Mouse (Mus musculus): ENCODE measurements at regions not wholly inside any gene's neighbourhood (a gene's known extent, or its start where the extent isn't known, plus 50 kb on each side); places are given as distances from the start of the nearest gene placed in this dataset.

DNA sequence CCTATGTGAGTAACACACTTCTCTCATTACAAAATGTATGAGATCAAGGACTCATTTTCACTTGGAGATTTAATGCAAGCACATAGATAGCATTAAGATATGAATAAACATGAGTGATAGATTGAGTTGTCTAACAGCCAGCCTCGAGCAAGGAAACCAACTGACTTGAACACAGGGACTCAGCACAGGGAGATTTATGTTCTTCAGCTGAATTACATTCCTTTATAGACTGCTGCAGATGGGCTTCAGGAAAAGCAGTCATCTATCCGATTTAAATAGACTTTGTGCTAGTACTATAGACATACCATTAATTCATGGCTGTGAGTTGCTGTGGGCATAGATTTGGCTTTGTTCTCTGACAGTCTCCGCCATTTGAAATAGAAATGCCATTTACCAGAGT, 661.9 kb downstream of the Cenpc1 start:
- no peak for DNase-seq

DNA sequence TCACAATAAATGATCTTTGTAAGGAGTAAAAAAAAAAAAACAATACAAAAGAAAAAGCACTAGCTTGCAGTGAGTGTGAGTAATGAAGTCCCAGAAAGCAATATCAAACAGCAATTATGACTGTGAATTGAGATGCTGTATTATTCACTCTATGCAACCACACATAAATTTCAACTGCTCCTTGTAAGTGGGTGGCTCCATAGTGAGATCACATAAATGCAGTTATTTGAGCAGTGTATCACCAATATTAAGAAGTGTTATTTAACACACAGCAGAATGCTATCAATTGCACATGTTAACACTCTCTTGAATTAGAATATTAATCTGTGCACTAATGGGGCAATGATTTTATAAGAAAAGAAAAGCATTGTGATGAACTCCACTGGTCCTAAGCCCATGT, 705.0 kb downstream of the Cenpc1 start:
- DNase-seq: no peak

DNA sequence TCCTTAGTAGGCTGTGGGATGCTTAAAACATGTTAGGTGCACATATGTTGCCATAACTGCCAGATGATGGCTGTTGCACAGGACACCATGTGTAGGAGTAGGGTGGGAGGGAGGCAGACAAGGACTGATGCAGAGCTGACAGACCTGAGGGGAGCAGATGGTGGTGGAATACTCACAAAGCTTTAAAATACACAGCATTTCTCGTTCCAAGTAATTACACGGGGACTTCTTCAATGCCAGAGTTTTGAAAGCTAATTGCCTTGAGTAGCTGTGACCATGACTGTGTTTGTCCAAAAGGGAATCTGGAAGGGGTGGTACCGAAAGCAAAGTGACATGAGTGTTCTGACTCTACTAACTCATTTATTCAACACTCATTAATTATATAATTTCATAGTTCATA, 718.6 kb downstream of the Cenpc1 start:
- peak; percentile 82 for DNase-seq

DNA sequence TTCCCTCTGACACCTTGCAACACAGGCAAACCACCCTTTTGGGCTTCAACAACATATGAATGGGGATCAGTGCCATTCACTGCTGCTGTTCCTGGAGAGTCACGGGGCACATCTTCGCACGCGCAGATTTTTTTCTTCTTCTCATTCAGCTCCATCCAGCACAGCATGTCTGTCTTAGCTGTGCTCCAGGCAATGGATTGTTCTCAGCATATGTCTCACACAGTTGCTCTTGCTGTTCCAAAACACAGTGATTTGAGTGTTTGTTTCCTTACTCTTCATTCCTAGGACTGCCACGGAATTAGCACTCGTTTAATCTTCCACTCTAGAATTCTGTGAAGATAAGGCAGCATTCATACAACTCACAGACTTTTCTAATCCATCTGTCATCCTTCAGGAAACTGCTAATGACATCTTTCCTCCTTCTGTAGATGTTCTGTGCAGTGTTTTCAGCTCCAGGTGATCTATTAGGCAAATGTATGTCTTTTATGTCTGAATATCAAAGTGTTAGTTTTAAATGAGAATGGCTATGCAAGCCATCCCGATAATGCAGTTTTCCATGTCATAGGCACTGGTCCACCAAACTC, 719.2 kb downstream of the Cenpc1 start:
- DNase-seq: peak; percentile 66

DNA sequence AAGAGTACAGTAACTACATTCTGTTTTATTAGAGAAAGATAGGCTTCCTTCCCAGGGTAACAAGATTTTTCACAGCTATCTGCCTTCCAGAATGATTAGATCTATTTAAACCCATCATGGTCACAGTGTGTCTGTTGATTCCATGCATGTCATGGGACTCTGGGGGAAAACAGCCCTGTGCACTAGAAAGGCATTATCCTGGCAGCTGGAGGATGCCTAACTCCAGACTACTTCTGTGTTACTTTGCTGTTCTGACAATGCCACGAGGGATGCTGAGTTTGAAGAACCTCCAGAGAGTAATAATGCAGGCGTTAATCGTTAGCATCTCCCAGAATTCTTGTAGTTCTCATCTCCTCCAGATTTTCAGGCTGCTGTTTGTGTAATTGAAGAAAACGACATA, 724.0 kb downstream of the Cenpc1 start:
- DNase-seq: no peak

DNA sequence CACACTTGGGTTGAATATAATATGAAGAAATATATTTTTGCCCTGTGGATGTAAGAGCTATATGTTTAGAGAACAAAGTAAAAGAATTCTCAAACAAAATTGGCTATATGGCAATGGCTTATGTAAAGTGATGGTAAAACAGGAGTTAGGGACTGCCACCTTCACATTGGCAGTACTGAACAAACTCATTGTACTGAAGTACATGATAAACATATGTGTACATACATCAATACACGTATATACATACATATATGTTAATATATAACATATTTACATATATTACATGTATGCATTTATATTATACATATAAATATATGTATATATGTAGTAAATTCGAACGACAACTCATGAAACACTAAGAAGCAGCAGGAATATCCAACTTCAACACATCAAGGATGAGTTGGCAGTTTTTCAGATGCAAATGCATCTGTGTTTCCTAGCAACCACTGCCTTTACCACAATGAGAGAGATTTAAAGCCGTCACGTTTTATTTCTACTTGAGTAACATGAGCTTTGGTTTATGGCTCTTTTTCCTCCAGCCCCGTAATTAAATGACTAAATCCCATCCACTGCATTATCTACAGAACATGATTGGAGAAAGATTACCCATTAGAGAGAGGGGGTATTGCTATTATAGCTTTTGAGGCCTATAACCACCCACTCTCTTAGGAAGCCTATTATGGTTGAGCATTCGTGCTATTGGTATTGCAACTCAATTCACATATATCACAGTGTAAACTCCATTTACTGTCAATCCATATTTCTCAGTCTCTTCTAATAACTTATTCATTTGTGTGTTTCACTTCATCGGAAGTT, 727.5 kb downstream of the Cenpc1 start:
- DNase-seq: peak; percentile 24

DNA sequence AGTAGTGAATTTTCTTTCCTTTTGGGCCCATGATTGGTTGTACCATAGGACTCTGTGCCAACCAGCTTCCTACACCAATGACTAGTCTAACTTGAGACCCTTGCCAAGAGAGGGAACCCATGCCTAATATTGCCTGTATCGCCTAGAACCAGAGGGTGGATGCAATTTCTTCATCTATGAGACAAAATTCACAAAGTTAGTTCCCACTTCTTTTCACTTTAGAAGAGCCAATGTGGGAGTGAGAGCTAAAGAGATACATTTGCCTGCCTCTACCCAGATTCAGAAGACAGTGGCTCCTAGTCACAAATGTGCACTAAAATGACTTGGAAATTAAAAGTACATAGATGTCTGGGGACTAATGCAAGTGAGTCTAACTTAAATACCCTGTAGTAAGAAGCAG, 728.4 kb downstream of the Cenpc1 start:
- no peak for DNase-seq

All from layer of hippocampus, adult 9-11 months (tissue).